Mouse (Mus musculus) midbrain, embryonic 12.5 days (tissue): ENCODE measurements around the gene Odf2. TPM values are rescaled to one million over a fixed set of nuclear protein-coding genes. Genes with fewer than 3 reads are reported as not detected.
"Not testable (repeated sequence)": the region's sequence is repeated elsewhere in the genome, so short reads cannot be mapped to it uniquely, and the experiment has no call there.

Experiments used
- ATAC-seq: fragments of 200-750 bp; cut with Nextera tagmentation; 2 replicates; pipeline ENCODE4 v1.8.0; 2017; ENCODE audit warnings: low read depth, moderate TSS enrichment, moderate library complexity; ENCODE audit not compliant: low FRiP score
- H3K27ac ChIP-seq: fragments of 300-500 bp; sonication (generic); replicated peaks from 2 replicates; pipeline ENCODE4 v1.5.1; 2016; ENCODE audit warnings: mild to moderate bottlenecking
- H3K27me3 ChIP-seq: fragments of 300-500 bp; sonication (generic); 2 replicates; pipeline ENCODE4 v1.6.1; 2016; ENCODE audit warnings: mild to moderate bottlenecking
- H3K36me3 ChIP-seq: fragments of 300-500 bp; sonication (generic); 2 replicates; pipeline ENCODE4 v1.6.1; 2016
- H3K4me1 ChIP-seq: fragments of 300-500 bp; sonication (generic); 2 replicates; pipeline ENCODE4 v1.6.1; 2016
- H3K4me2 ChIP-seq: fragments of 300-500 bp; sonication (generic); replicated peaks from 2 replicates; pipeline ENCODE4 v1.6.1; 2016; ENCODE audit warnings: mild to moderate bottlenecking, moderate library complexity
- H3K4me3 ChIP-seq: fragments of 300-500 bp; sonication (generic); 2 replicates; pipeline ENCODE4 v1.5.1; 2016; ENCODE audit warnings: mild to moderate bottlenecking
- H3K9ac ChIP-seq: fragments of 300-500 bp; sonication (generic); replicated peaks from 2 replicates; pipeline ENCODE4 v1.6.1; 2016; ENCODE audit warnings: mild to moderate bottlenecking, moderate library complexity
- H3K9me3 ChIP-seq: fragments of 300-500 bp; sonication (generic); 2 replicates; pipeline ENCODE4 v1.6.1; 2016; ENCODE audit warnings: mild to moderate bottlenecking
- WGBS: fragments of 180-500 bp; shearing (Covaris S2); methylation state at CpG from one replicate; pipeline ENCODE4 v1.1.7; 2016; 5-methylcytosine and 5-hydroxymethylcytosine counted together
- polyA plus RNA-seq: library from polyadenylated mRNA; unstranded; fragments of >200 nt; fragmentation: Nextera tagmentation; extraction: Ambion mirVana; gene quantifications from 2 replicates; pipeline ENCODE4 v1.2.1, GENCODE M21; 2016

The Odf2 gene
- polyA plus RNA-seq, 1 experiment from 2014 or later, result 108 TPM

GRCm38 (mm10) chr2:29902194-29902593, 13.2 kb downstream of the Odf2 start:
- H3K27me3 ChIP-seq, result no peaks in the 10 kb centered on the region
- H3K9me3 ChIP-seq, result no peaks in the 10 kb centered on the region
- H3K36me3 ChIP-seq, result peaks cover 100% of the 10 kb centered on the region
- no peaks in the 10 kb centered on the region for H3K4me1 ChIP-seq
- no peak for ATAC-seq
- no peak overlapping the region for H3K4me2 ChIP-seq
- H3K27ac ChIP-seq, result no peak overlapping the region
- H3K4me3 ChIP-seq, result no peak overlapping the region
- H3K9ac ChIP-seq, result no peak overlapping the region
- 93% methylated on average over 10 of the region's 10 CpGs for WGBS

- peaks cover 87% of the 10 kb centered on the region for H3K36me3 ChIP-seq
- not testable (repeated sequence) for H3K4me1 ChIP-seq
Measured at GRCm38 (mm10) chr2:29908171-29908570, 19.1 kb downstream of the Odf2 start.

GRCm38 (mm10) chr2:29910042-29910441, 21.0 kb downstream of the Odf2 start:
- 86% methylated on average over 2 of the region's 2 CpGs for WGBS
- no peak for ATAC-seq
- peaks cover 86% of the 10 kb centered on the region for H3K36me3 ChIP-seq
- H3K9me3 ChIP-seq, result no peaks in the 10 kb centered on the region
- H3K9ac ChIP-seq, result no peak overlapping the region
- no peak overlapping the region for H3K4me3 ChIP-seq
- H3K4me1 ChIP-seq, result no peaks in the 10 kb centered on the region
- H3K4me2 ChIP-seq, result no peak overlapping the region
- no peaks in the 10 kb centered on the region for H3K27me3 ChIP-seq
- H3K27ac ChIP-seq, result no peak overlapping the region

More at GRCm38 (mm10) chr2:29908171-29908570, 19.1 kb downstream of the Odf2 start:
- WGBS, result 83% methylated on average over 2 of the region's 2 CpGs
- not testable (repeated sequence) for H3K9me3 ChIP-seq, H3K27me3 ChIP-seq, H3K9ac ChIP-seq, ATAC-seq, H3K4me2 ChIP-seq, H3K27ac ChIP-seq, H3K4me3 ChIP-seq

- H3K27me3 ChIP-seq, result no peaks in the 10 kb centered on the region
- no peak overlapping the region for H3K27ac ChIP-seq
- no peak overlapping the region for H3K4me3 ChIP-seq
- H3K9me3 ChIP-seq, result no peaks in the 10 kb centered on the region
- no peaks in the 10 kb centered on the region for H3K4me1 ChIP-seq
- peaks cover 90% of the 10 kb centered on the region for H3K36me3 ChIP-seq
- WGBS, result 92% methylated on average over 11 of the region's 11 CpGs
- no peak overlapping the region for H3K4me2 ChIP-seq
- no peak for ATAC-seq
- no peak overlapping the region for H3K9ac ChIP-seq
Measured at GRCm38 (mm10) chr2:29917621-29918020, 28.6 kb downstream of the Odf2 start.

- 80% methylated on average over 11 of the region's 11 CpGs for WGBS
- H3K4me1 ChIP-seq, result no peaks in the 10 kb centered on the region
- no peaks in the 10 kb centered on the region for H3K9me3 ChIP-seq
- ATAC-seq, result no peak
- H3K27ac ChIP-seq, result no peak overlapping the region
- no peaks in the 10 kb centered on the region for H3K27me3 ChIP-seq
- no peak overlapping the region for H3K4me3 ChIP-seq
- peaks cover 93% of the 10 kb centered on the region for H3K36me3 ChIP-seq
- H3K4me2 ChIP-seq, result no peak overlapping the region
- no peak overlapping the region for H3K9ac ChIP-seq
Measured at GRCm38 (mm10) chr2:29922011-29922410, 33.0 kb downstream of the Odf2 start.

GRCm38 (mm10) chr2:29926542-29926941, 37.5 kb downstream of the Odf2 start:
- Histone ChIP-seq H3K27ac (no peak overlapping the region), H3K9ac (no peak overlapping the region), H3K36me3 (peaks cover 97% of the 10 kb centered on the region), H3K4me2 (no peak overlapping the region), H3K9me3 (no peaks in the 10 kb centered on the region), H3K27me3 (no peaks in the 10 kb centered on the region), H3K4me1 (no peaks in the 10 kb centered on the region), H3K4me3 (no peak overlapping the region)
- no peak for ATAC-seq
- 94% methylated on average over 5 of the region's 5 CpGs for WGBS

- Histone ChIP-seq H3K4me2 (no peak overlapping the region), H3K27ac (no peak overlapping the region), H3K4me3 (no peak overlapping the region), H3K4me1 (no peaks in the 10 kb centered on the region), H3K27me3 (no peaks in the 10 kb centered on the region), H3K9me3 (no peaks in the 10 kb centered on the region), H3K36me3 (peaks cover 58% of the 10 kb centered on the region), H3K9ac (no peak overlapping the region)
- WGBS, result 89% methylated on average over 10 of the region's 10 CpGs
- no peak for ATAC-seq
Measured at GRCm38 (mm10) chr2:29930506-29930905, 41.5 kb downstream of the Odf2 start.

- Histone ChIP-seq H3K4me1 (peaks cover 6% of the 10 kb centered on the region), H3K27me3 (no peaks in the 10 kb centered on the region), H3K9me3 (no peaks in the 10 kb centered on the region), H3K4me2 (no peak overlapping the region), H3K27ac (no peak overlapping the region), H3K9ac (no peak overlapping the region), H3K4me3 (no peak overlapping the region), H3K36me3 (peaks cover 51% of the 10 kb centered on the region)
- no peak for ATAC-seq
- 90% methylated on average over 6 of the region's 6 CpGs for WGBS
Measured at GRCm38 (mm10) chr2:29931194-29931593, 42.2 kb downstream of the Odf2 start.

GRCm38 (mm10) chr2:29934906-29935599, 46.0 kb downstream of the Odf2 start, which contains the start of gene Gle1:
Gene Gle1 (plus strand): TSS chr2:29935426.
- WGBS, result 4% methylated on average over 44 of the region's 44 CpGs
- Histone ChIP-seq H3K9me3 (no peaks in the 10 kb centered on the region), H3K36me3 (peaks cover 39% of the 10 kb centered on the region), H3K27ac (peak within 1 kb of the TSS; percentile 78), H3K27me3 (no peaks in the 10 kb centered on the region), H3K4me1 (peaks cover 7% of the 10 kb centered on the region), H3K4me2 (peak within 1 kb of the TSS; percentile 69), H3K4me3 (peak within 1 kb of the TSS; percentile 76), H3K9ac (peak within 1 kb of the TSS; percentile 63)
- ATAC-seq, result peak; percentile 95

GRCm38 (mm10) chr2:29940073-29940472, 51.1 kb downstream of the Odf2 start:
- H3K27ac ChIP-seq, result no peak overlapping the region
- H3K36me3 ChIP-seq, result peaks cover 71% of the 10 kb centered on the region
- no peaks in the 10 kb centered on the region for H3K9me3 ChIP-seq
- peaks cover 7% of the 10 kb centered on the region for H3K4me1 ChIP-seq
- ATAC-seq, result no peak
- no peak overlapping the region for H3K4me3 ChIP-seq
- WGBS, result 95% methylated on average over 9 of the region's 9 CpGs
- no peaks in the 10 kb centered on the region for H3K27me3 ChIP-seq
- no peak overlapping the region for H3K9ac ChIP-seq
- H3K4me2 ChIP-seq, result no peak overlapping the region

- Histone ChIP-seq H3K27ac (no peak overlapping the region), H3K4me3 (no peak overlapping the region), H3K9ac (no peak overlapping the region), H3K27me3 (no peaks in the 10 kb centered on the region), H3K4me2 (no peak overlapping the region), H3K9me3 (no peaks in the 10 kb centered on the region), H3K4me1 (peaks cover 5% of the 10 kb centered on the region), H3K36me3 (peaks cover 79% of the 10 kb centered on the region)
- 93% methylated on average over 7 of the region's 7 CpGs for WGBS
- no peak for ATAC-seq
Measured at GRCm38 (mm10) chr2:29940826-29941225, 51.8 kb downstream of the Odf2 start.

- 83% methylated on average over 1 of the region's 1 CpGs for whole genome bisulfite sequencing
- Histone ChIP-seq H3K27me3 (no peaks in the 10 kb centered on the region), H3K27ac (no peak overlapping the region), H3K4me3 (no peak overlapping the region), H3K9ac (no peak overlapping the region), H3K36me3 (peaks cover 98% of the 10 kb centered on the region), H3K9me3 (no peaks in the 10 kb centered on the region), H3K4me2 (no peak overlapping the region), H3K4me1 (no peaks in the 10 kb centered on the region)
- ATAC-seq, result no peak
Measured at GRCm38 (mm10) chr2:29944723-29945122, 55.7 kb downstream of the Odf2 start.

GRCm38 (mm10) chr2:29948896-29949295, 59.9 kb downstream of the Odf2 start:
- no peaks in the 10 kb centered on the region for H3K27me3 ChIP-seq
- ATAC-seq, result no peak
- no peak overlapping the region for H3K4me3 ChIP-seq
- H3K27ac ChIP-seq, result no peak overlapping the region
- H3K4me1 ChIP-seq, result no peaks in the 10 kb centered on the region
- H3K9ac ChIP-seq, result no peak overlapping the region
- H3K36me3 ChIP-seq, result peaks cover 88% of the 10 kb centered on the region
- H3K9me3 ChIP-seq, result no peaks in the 10 kb centered on the region
- H3K4me2 ChIP-seq, result no peak overlapping the region
- WGBS, result 96% methylated on average over 5 of the region's 5 CpGs
